Mouse (Mus musculus): ENCODE measurements at regions not wholly inside any gene's neighbourhood (a gene's known extent, or its start where the extent isn't known, plus 50 kb on each side); places are given as distances from the start of the nearest gene placed in this dataset.

DNA sequence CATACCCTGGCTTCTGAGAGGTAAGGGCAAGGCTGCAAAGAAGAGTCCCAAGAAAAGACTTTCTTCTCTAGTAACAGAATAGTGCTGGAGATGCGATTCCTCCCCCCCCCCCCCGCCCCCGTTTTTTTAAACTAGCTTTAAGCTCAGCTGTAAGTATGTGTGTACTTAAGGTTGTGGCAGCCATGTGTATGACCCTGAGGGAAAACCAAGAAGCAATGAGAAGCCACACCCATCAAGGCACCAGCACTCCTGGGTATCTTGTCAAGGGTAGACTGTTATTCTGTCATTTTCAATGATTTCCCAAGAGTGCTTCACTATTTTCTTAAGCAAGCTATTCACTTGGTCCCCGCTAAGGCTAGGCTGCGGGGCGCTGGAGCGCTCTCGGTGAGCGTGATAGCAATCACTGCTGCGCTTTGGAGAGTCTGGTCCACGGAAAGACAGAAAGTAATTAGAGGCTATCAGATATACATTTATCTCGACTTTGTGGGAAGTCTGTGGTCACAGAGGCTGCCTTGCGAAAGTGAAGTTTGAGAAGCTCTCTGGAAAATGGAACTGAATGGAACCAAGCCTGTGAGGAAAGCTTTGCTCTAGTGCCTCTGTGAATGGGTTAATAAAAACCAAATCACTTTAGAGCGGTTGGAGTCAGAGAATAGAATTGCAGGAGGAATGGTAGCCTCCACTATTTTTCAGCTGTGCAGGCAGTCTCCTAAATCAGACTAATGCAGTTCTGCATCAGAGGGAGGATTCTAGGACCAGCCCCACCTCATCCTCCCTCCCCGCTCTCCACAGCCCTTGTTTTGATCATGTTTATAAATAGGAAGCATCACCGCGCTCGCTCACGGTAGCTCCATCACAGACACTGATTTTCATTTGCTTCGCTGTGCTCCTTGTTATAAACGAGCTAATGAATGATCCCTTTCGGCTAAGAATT lies 114.8 kb upstream of the Bmp2 start:
- no peak for DNase-seq (ENCODE audit: low spot score in 2 of 2)

- no peak for DNase-seq (ENCODE audit: low spot score in 2 of 2)
Observed at GRCm38 (mm10) chr2:133438018-133438417, 113.9 kb upstream of the Bmp2 start.

GRCm38 (mm10) chr2:133443024-133443423 lies 108.9 kb upstream of the Bmp2 start:
- DNase-seq (ENCODE audit: low spot score in 2 of 2): no peak

DNA sequence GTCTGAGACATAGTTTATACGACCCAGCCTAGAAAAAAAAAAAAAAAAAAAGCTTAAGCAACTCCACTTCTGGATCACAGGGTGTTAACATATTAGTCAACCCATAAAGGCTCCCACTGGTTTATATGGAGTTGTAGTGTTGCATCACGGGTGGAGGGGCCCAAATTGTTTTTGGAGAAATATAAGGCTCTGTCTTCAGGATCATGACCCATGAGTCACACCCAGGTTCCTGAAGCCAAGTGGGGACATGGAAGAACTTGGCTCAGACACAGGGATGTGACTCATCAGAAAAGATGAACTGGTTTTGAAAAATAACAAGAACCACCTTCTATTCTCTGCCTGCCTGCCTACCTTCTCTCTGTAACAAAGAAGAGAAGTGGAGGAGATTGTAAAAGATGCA lies 108.5 kb upstream of the Bmp2 start:
- peak; percentile 49 to 65 for DNase-seq (ENCODE audit: low spot score in 2 of 2)

DNA sequence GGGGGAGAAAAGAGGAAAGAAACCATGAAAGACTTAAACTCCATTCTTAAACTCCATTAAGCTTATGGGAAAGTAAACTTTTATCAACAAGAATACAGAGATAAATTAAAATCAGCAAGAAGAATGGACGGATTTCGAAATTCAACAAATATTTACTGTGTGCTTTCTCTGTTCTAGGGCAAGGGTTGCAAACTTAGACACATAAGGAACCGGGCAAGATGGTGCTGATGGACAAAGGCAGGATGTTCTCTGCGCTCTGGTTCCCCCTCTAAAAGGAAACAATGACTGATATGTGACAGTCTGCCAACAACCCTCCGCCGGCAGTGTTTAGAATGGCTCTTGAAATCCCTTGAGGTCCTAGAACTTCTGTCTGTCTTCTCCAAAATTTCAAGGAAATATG lies 99.0 kb upstream of the Bmp2 start:
- no peak for DNase-seq (ENCODE audit: low spot score in 2 of 2)

GRCm38 (mm10) chr2:133455484-133456170 lies 96.3 kb upstream of the Bmp2 start:
- no peak for DNase-seq (ENCODE audit: low spot score in 2 of 2)

- DNase-seq (ENCODE audit: low spot score in 2 of 2): no peak
Observed at GRCm38 (mm10) chr2:133456785-133457184, 95.2 kb upstream of the Bmp2 start.

DNA sequence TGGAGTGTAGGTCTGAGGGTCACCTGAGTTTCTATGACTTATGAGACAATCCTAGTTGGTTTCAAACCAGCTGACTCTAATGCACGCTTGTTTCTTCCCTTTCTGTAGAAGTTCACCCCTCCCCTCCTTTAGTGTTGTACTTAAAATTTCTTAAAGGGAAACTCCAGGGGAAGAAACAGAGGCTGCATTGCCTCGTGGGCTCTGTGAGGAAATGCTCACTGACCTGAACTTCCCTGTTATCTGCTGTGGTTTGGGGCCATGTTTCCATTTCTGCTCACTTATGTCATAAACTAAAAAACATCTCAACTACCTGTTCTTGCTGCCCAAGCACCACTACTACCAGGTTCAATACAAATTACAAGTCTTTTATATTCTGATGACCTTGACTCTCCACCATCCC lies 93.2 kb upstream of the Bmp2 start:
- no peak for DNase-seq (ENCODE audit: low spot score in 2 of 2)

DNA sequence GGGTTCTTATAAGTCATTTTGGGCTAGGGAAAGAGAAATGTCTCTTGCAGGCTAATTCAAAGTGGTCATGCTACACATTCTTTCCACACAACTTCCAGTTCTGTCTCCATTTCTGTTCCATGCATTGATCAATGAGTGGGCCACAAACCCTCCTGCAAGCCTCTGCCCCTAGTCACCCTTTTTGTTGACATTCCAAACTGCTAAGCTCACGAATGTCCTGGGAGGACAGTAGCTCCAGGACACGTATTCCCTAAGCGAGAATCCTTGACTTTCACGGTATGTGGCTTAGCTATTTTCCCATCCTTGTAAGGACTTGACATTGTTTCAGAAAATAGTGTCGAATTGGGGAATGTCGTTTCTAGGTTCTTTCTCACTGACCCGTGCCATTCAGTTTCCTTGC lies 91.1 kb upstream of the Bmp2 start:
- DNase-seq (ENCODE audit: low spot score in 2 of 2): no peak

GRCm38 (mm10) chr2:133462378-133462777 lies 89.6 kb upstream of the Bmp2 start:
- DNase-seq (ENCODE audit: low spot score in 2 of 2): no peak

DNA sequence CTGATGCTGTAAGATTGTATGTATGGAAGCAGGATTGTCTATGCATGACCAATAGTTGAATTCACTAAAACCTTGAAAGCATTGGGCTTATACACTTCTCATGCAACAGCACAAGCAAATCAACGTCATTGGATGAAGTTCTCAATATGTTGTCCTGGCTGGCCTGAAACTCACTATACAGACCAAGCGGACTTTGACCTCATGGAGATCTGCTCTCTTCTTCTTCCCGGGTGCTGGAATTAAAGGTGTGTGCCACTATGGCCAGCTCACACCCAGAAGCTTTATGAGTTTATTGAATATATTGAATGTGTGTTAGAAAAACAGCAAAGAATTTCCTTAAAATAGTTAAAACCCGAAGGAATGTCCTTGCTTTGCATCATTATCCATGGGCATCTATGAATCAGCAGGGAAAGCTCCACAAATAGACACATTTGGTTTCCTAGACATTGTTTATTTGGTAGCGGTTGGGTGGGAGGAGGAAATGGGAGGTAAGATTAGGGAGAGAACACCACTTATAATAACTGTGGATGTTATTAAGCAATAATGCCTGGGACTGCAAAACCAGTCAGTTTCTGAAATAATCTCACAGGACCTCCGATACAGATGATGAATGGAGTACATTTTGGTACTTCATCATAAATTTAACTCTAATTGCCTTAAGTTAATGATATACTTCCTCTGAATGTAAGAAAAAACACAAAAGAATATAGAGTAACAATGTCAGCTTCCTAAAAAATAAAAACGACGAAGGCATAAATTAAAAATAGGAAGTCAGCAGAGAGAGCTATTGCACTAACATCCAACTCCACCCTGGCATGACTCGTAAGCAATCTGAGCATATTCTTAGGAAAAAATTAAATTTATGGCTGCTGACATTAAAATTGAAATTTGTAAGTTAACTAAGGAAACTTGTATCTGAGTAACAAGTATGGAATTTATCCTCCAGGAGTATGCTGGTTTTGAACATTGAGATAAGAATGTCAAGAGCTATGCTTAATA lies 84.5 kb upstream of the Bmp2 start:
- DNase-seq (ENCODE audit: low spot score in 2 of 2): no peak

DNA sequence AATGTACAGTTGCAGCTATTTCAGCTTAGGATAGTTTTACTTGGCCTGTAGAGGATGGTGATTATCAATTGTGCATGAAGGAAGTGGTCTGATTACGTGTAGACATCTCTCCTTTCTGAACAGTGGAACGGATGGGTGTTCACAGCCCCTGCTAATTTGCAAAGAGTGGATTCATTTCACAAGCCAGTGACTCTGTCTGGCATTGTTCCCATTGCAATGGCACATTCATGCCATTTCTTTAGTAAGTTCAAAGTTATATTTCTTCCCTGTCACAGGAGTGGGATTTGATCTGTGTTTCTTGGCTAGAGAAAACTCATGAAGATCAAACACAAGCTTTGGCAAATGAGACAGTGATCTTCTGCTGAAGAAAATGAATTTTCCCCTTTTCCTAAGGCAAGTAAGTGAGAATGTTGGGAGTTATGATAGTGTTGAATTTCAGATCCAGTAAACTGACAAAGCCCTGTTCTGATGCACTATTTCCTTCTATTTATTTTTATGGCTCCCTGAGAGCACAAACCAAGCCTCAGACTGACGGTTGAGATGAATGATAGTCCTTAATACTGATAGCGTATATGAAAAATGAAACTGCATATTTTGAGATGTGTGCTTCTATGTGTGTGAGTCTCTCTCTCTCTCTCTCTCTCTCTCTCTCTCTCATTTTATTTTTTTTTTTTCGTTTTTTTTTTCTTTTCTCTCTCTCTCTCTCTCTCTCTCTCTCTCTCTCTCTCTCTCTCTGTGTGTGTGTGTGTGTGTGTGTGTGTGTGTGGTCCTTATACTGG lies 78.8 kb upstream of the Bmp2 start:
- DNase-seq (ENCODE audit: low spot score in 2 of 2): no peak

- DNase-seq (ENCODE audit: low spot score in 2 of 2): no peak
Observed at GRCm38 (mm10) chr2:133474174-133474573, 77.8 kb upstream of the Bmp2 start.

DNA sequence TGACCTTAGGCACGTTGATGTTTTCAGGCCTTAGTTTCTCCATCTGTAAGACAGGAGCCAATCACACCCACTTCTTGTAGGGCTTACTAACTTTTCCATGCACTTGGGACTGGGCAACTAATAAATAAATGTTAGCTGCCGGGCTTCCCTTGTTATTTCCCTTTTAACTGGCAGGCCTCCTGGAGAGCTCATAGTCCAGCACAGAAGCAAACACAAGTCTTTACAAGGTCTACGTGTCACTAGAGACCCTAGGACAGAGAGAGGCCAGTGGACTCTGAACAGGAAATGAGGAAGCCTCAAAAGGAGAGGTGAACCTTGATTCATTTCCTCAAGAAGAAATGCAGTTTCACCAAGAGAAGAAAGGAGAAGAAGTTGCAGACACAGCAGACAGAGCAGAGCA lies 71.1 kb upstream of the Bmp2 start:
- no peak for DNase-seq (ENCODE audit: low spot score in 2 of 2)

- DNase-seq (ENCODE audit: low spot score in 2 of 2): no peak
Observed at GRCm38 (mm10) chr2:133481305-133481704, 70.7 kb upstream of the Bmp2 start.

DNA sequence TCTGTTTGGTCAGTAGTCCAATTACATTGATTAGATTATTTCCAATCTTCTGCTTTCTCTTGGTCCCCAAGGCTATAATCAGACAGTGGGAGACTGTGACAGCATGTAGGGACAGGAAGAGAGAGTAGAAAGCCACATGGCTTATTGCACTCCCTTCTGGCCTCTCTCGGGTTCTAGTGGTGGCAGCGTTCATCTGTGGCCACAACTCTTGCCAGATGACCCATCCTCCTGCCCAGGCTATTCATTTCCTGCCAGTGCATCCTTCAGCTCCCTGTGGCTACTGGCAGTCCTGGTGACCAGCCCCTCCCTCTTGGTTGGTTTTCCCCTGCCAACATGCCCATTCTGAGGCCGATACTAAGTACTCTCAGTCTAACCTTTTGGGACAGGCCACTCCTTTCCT lies 70.2 kb upstream of the Bmp2 start:
- no peak for DNase-seq (ENCODE audit: low spot score in 2 of 2)

DNA sequence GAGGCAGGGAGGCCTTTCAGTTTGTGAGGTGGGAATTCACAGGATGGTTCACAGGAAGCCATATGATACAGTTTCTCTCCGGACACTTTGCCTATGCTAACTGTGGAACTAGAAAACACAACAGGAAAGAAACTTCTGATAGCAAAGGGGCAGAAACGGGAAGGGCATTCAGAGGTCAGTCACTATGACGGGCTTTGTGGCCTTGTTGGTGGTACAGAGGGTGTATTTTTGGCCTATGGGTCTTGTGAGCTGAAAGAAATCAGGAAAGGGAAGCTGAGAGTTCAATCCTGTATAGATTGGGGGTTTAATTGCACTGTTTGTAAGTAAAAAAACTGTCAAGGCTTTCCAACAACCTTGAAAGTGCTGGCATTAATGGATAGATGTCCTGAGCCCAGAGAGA lies 56.5 kb upstream of the Bmp2 start:
- no peak for DNase-seq (ENCODE audit: low spot score in 2 of 2)

GRCm38 (mm10) chr2:133496389-133496788 lies 55.6 kb upstream of the Bmp2 start:
- DNase-seq (ENCODE audit: low spot score in 2 of 2): no peak

GRCm38 (mm10) chr2:133497071-133497470 lies 54.9 kb upstream of the Bmp2 start:
- no peak for DNase-seq (ENCODE audit: low spot score in 2 of 2)

DNA sequence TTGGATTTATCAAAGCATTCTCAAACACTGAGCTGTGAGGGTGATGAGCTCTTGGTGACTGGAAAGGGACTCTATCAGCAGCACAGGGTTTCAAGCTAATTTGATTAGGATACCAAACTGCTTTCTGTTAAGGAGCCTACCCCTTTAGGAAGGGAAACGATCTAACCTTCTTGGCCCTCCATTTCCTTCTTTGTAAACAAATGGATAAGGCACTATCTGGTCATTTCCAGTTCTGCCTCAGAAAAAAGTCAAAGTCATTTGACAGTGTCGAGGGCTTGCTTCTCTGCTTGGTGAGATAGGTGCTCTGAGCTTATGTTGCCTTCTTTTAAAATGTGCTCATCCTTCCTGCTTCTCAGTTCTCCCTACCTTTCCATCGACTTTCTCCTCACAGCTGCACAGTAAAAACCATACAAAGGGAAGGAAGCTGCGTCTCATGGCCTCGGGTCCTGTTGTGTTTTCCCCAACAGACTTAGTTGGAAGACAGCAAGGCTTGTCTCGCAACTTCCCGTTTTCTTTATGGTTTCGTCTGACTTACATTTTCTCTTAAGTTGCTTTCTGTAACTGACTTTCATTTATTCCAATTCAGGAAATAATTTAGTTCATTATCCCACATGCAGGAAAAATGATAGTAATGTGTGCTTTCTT lies 54.3 kb upstream of the Bmp2 start:
- DNase-seq (ENCODE audit: low spot score in 2 of 2): no peak

GRCm38 (mm10) chr2:133498186-133498571 lies 53.8 kb upstream of the Bmp2 start:
- DNase-seq (ENCODE audit: low spot score in 2 of 2): no peak

Data from urinary bladder, postnatal 36 days (tissue).